ENCODE assay signal across 19 mouse cellular contexts in the genomic region with DNA sequence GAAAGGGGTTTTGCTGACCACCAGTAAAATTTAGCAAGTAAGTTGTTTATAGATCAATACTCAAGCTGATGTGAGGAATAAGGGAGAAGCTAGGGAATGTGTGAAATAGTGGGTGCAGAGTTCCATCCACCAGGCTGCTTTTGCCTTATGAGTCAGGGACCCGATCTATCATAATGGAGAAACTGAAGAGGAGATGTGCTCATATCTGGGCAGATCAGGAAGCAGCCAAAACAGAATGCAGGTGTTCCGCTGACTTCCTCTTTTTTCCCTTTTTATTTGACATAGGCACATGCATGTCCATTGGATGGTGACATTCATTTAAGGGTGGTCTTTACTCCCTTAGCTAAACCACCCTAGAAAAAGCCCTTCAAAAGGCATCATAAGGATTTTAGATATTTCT.
"Had no signal": no experiment of that assay in that cellular context is flagged by ENCODE, and none has a peak within 500 bp of the region (broad histone marks: within the 10 kb centered on the region; RNA-seq: fewer than 3 reads in every experiment).

No protein-coding gene starts in this region.

- H3K4me2 ChIP-seq: limb, embryonic 12.5 days; limb, embryonic 15.5 days; liver, embryonic 11.5 days; lung, embryonic 14.5 days; midbrain, embryonic 11.5 days had no signal

- H3K36me3 ChIP-seq: limb, embryonic 12.5 days; limb, embryonic 15.5 days had no signal

- ATAC-seq: liver, postnatal 0 days; lung, postnatal 0 days had no signal

- H3K9ac ChIP-seq: limb, embryonic 12.5 days; limb, embryonic 15.5 days; liver, embryonic 14.5 days; liver, postnatal 0 days; lung, embryonic 14.5 days had no signal

- H3K4me3 ChIP-seq: limb, embryonic 12.5 days; limb, embryonic 15.5 days had no signal

- H3K27me3 ChIP-seq: limb, embryonic 12.5 days; limb, embryonic 15.5 days had no signal

- H3K9me3 ChIP-seq: limb, embryonic 12.5 days; limb, embryonic 15.5 days had no signal

- DNase-seq: kidney, adult 9 months; kidney, postnatal 14 days; kidney, postnatal 4 days; left cerebral cortex, postnatal 4 days; liver, postnatal 0 days; lung, embryonic 14.5 days; midbrain, embryonic 14.5 days; retina, postnatal 1 day; right cerebral cortex, postnatal 25 days; spleen, adult 18-20 months; thymus, adult 18-20 months; thymus, postnatal 36 days had no signal

- H3K4me1 ChIP-seq: limb, embryonic 12.5 days; limb, embryonic 15.5 days had no signal

- H3K27ac ChIP-seq: limb, embryonic 12.5 days; limb, embryonic 15.5 days; liver, embryonic 14.5 days; macrophage had no signal
